Mouse (Mus musculus): ENCODE data around the gene Prr14l. TPM values are rescaled to one million over a fixed set of nuclear protein-coding genes. Genes with fewer than 3 reads are reported as not detected.
"Not testable (repeated sequence)": the region's sequence is repeated elsewhere in the genome, so short reads cannot be mapped to it uniquely, and the experiment has no call there.

Prr14l gene
- polyA plus RNA-seq, 1 experiment = not detected

- 89% methylated on average over 8 of the region's 8 CpGs for WGBS
- TF ChIP-seq CTCF (IDR thresholded peaks at IDR 0.05; ENCODE audit: insufficient read depth, low read depth, low read length) (no peak), POLR2A (IDR thresholded peaks at IDR 0.05; ENCODE audit: insufficient read depth, low read depth, low read length) (no peak)
Measured at GRCm38 (mm10) chr5:32820471-32820870, 33.6 kb downstream of the Prr14l start.

DNA sequence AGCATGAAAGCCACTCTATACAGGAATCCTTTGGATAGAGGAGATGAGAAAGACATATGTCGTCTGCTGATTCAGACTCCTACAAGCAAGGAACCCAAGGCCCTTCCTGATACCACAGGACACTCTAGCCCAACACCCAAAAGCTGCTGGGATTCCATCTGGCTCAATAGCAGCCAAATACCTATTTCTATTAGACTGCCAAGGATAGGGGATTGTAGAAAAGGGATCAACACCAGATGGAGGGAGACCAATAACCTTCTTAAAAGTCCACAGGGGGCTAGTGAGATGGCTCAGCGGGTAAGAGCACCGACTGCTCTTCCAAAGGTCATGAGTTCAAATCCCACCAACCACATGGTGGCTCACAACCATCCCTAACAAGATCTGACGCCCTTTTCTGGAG is 38.7 kb downstream of the Prr14l start:
- WGBS = 98% methylated on average over 4 of the region's 4 CpGs
- Histone ChIP-seq H3K4me1 (ENCODE audit: control insufficient read depth, insufficient read depth, low read length) (no peaks in the 10 kb centered on the region), H3K4me3 (ENCODE audit: insufficient read depth, low read depth, low read length) (no peak overlapping the region), H3K27ac (ENCODE audit: insufficient read depth, low read depth, low read length) (no peak overlapping the region)
- TF ChIP-seq CTCF (IDR thresholded peaks at IDR 0.05; ENCODE audit: insufficient read depth, low read depth, low read length) (no peak), POLR2A (IDR thresholded peaks at IDR 0.05; ENCODE audit: insufficient read depth, low read depth, low read length) (no peak)

More at GRCm38 (mm10) chr5:32820471-32820870, 33.6 kb downstream of the Prr14l start:
- peaks cover 4% of the 10 kb centered on the region for H3K4me1 ChIP-seq (ENCODE audit: control insufficient read depth, insufficient read depth, low read length)
- no peak overlapping the region for H3K27ac ChIP-seq (ENCODE audit: insufficient read depth, low read depth, low read length)
- no peak overlapping the region for H3K4me3 ChIP-seq (ENCODE audit: insufficient read depth, low read depth, low read length)

DNA sequence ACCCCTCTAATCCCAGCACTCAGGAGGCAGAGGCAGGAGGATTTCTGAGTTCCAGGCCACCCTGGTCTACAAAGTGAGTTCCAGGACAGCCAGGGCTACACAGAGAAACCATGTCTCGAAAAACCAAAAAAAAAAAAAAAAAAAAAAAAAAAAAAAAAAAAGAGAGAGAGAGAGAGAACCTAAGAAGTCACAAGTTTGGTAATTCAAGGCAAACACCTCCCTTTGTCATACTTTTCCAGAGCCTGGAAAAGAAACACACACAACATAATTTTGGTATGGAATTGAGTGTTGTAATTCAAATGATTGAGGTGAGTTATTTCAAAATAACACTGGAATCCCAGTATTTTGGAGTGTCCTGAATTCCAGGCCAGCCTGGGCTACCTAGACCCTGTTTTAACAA is 67.6 kb downstream of the Prr14l start:
- H3K27ac ChIP-seq (ENCODE audit: insufficient read depth, low read depth, low read length); H3K4me1 ChIP-seq (ENCODE audit: control insufficient read depth, insufficient read depth, low read length); H3K4me3 ChIP-seq (ENCODE audit: insufficient read depth, low read depth, low read length): not testable (repeated sequence)
- 56% methylated on average over 1 of the region's 1 CpGs for WGBS

DNA sequence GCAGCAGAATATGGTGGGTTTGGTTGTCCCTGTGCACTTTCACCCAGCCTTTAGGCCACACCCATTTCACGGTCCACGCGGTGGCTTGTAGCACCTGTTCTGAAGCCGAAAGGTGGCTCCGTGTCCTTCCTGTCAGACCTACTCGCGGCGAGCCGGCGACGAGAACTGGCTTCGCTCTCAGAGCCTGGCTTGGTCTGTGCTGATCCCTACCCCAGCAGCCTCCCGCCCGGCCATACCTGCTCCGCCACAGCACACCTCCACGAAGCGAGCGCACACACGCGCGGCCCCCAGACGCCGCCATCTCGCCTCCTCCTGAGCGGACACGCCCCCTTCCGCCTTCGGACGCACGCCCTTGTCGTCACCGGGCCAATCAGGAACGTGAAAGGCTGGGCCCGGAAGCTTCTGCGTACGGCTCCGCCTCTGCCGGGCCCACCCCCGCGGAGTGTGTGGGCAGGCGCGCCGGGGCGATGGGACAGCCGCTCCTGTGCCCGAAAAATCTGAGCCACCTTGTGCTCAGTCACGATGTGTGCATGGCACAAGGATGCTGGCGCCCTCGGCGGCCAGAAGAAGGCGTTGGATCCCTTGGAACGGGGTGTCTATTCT is 68.6 kb downstream of the Prr14l start, which contains the start of gene Pisd:
Pisd (minus strand) TSS at position 334 of the 603 bp plus-strand sequence.
- Histone ChIP-seq H3K27ac (ENCODE audit: insufficient read depth, low read depth, low read length) (peak within 1 kb of the TSS; percentile 50), H3K4me1 (ENCODE audit: control insufficient read depth, insufficient read depth, low read length) (no peaks in the 10 kb centered on the region), H3K4me3 (ENCODE audit: insufficient read depth, low read depth, low read length) (peak within 1 kb of the TSS; percentile 78)
- WGBS = under 1% methylated on average over 52 of the region's 52 CpGs
- TF ChIP-seq POLR2A (IDR thresholded peaks at IDR 0.05; ENCODE audit: insufficient read depth, low read depth, low read length) (peak; percentile 92), CTCF (IDR thresholded peaks at IDR 0.05; ENCODE audit: insufficient read depth, low read depth, low read length) (0 out of 2 replicates have a peak, but pooled peaks have one; percentile 25)

- no peak overlapping the region; the same call in 1 of the 2 replicates for H3K27ac ChIP-seq (ENCODE audit: insufficient read depth, low read depth, low read length)
- no peak for TF ChIP-seq POLR2A (IDR thresholded peaks at IDR 0.05; ENCODE audit: insufficient read depth, low read depth, low read length)
- TF ChIP-seq CTCF (IDR thresholded peaks at IDR 0.05; ENCODE audit: insufficient read depth, low read depth, low read length) = no peak
- 20% methylated on average over 5 of the region's 5 CpGs for WGBS
- no peaks in the 10 kb centered on the region for H3K4me1 ChIP-seq (ENCODE audit: control insufficient read depth, insufficient read depth, low read length)
- H3K4me3 ChIP-seq (ENCODE audit: insufficient read depth, low read depth, low read length) = peak overlapping the region; percentile 78
Measured at GRCm38 (mm10) chr5:32784726-32785125, 69.3 kb downstream of the Prr14l start.

- WGBS = 93% methylated on average over 5 of the region's 5 CpGs
- Histone ChIP-seq H3K4me1 (ENCODE audit: control insufficient read depth, insufficient read depth, low read length) (no peaks in the 10 kb centered on the region), H3K4me3 (ENCODE audit: insufficient read depth, low read depth, low read length) (no peak overlapping the region), H3K27ac (ENCODE audit: insufficient read depth, low read depth, low read length) (no peak overlapping the region)
- no peak for TF ChIP-seq CTCF (IDR thresholded peaks at IDR 0.05; ENCODE audit: insufficient read depth, low read depth, low read length)
- no peak for TF ChIP-seq POLR2A (IDR thresholded peaks at IDR 0.05; ENCODE audit: insufficient read depth, low read depth, low read length)
Measured at GRCm38 (mm10) chr5:32781596-32781995, 72.5 kb downstream of the Prr14l start.

DNA sequence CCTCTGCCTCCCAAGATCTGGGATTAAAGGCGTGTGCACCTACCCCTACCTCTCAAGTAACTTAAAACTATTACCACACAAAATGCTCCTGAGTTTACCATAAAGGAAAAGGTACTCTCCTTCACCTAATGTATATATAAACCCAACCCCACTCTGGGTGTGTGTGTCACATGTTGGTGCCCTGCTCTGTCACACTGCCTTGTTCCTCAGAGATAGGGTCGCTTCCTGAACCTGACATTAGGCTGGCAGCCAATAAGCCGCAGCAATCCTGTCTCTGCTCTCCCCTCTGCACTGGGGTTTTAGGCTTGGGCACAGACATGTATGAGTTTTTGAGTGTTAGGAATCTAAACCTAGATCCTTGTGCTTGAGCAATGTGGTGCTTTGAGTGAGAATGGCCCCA is 75.9 kb downstream of the Prr14l start:
- TF ChIP-seq CTCF (IDR thresholded peaks at IDR 0.05; ENCODE audit: insufficient read depth, low read depth, low read length) = no peak
- TF ChIP-seq POLR2A (IDR thresholded peaks at IDR 0.05; ENCODE audit: insufficient read depth, low read depth, low read length) = no peak
- Histone ChIP-seq H3K4me3 (ENCODE audit: insufficient read depth, low read depth, low read length) (no peak overlapping the region), H3K4me1 (ENCODE audit: control insufficient read depth, insufficient read depth, low read length) (no peaks in the 10 kb centered on the region), H3K27ac (ENCODE audit: insufficient read depth, low read depth, low read length) (no peak overlapping the region)
- WGBS = 91% methylated on average over 3 of the region's 3 CpGs

GRCm38 (mm10) chr5:32772361-32772760 is 81.7 kb downstream of the Prr14l start:
- H3K27ac ChIP-seq (ENCODE audit: insufficient read depth, low read depth, low read length) = no peak overlapping the region
- TF ChIP-seq CTCF (IDR thresholded peaks at IDR 0.05; ENCODE audit: insufficient read depth, low read depth, low read length) (no peak), POLR2A (IDR thresholded peaks at IDR 0.05; ENCODE audit: insufficient read depth, low read depth, low read length) (no peak)
- whole genome bisulfite sequencing = 32% methylated on average over 2 of the region's 2 CpGs
- H3K4me1 ChIP-seq (ENCODE audit: control insufficient read depth, insufficient read depth, low read length) = no peaks in the 10 kb centered on the region; the same call in 1 of the 2 replicates
- no peak overlapping the region for H3K4me3 ChIP-seq (ENCODE audit: insufficient read depth, low read depth, low read length)

DNA sequence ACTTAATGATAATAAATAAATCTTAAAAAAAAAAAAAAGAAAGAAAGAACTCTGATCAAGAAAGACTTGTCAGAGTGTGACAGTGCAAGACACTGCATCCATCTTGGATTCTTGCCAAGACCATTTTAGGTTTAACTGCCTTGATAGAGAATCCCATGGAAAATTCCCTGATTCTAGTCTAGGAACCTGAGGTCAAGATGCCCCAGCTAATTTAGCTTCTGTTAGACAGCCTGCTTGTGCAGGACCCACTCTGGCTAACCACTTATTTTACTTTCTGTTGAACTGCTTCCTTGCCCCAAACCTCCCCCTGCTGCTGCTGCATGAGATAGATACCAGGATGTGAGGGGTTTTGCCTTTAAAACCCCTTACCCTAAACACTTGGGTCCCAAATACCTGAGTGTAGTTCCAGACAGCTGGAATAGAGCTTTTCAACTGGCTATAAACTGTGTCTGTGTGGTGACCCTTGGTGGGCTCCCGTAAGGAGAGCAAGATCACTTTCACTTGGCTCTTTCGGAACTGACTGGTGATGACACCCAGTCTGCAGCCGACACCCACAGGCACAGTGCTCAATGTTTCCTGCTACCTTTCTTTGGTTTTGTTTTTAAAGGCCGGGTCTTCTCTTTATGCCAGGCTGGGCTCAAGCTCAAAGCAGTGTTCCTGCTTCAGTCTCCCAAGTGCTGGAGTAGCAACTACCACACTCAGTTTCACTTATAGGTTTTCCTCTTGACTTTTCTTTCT is 86.3 kb downstream of the Prr14l start:
- 93% methylated on average over 4 of the region's 4 CpGs for WGBS
- TF ChIP-seq POLR2A (IDR thresholded peaks at IDR 0.05; ENCODE audit: insufficient read depth, low read depth, low read length) = no peak
- Histone ChIP-seq H3K4me1 (ENCODE audit: control insufficient read depth, insufficient read depth, low read length) (no peaks in the 10 kb centered on the region; the same call in 1 of the 2 replicates), H3K27ac (ENCODE audit: insufficient read depth, low read depth, low read length) (no peak overlapping the region), H3K4me3 (ENCODE audit: insufficient read depth, low read depth, low read length) (no peak overlapping the region)
